Mouse (Mus musculus) brain, embryonic 14.5 days (tissue): ENCODE results near the gene Olah.

Experiments
- CTCF ChIP-seq: fragments of 200-500 bp; IDR thresholded peaks from 2 replicates; pipeline ENCODE4 v1.5.1; 2012; ENCODE audit warnings: inconsistent platforms, mild to moderate bottlenecking, moderate library complexity, borderline replicate concordance; ENCODE audit not compliant: insufficient read depth, insufficient read length; ENCODE audit errors: extremely low read depth
- POLR2A ChIP-seq: fragments of 200-500 bp; IDR thresholded peaks from 2 replicates; pipeline ENCODE4 v1.6.1; 2012; ENCODE audit warnings: mild to moderate bottlenecking, inconsistent platforms, borderline replicate concordance; ENCODE audit not compliant: poor library complexity, insufficient read depth, insufficient read length, severe bottlenecking; ENCODE audit errors: extremely low read depth

- TF ChIP-seq CTCF (no peak), POLR2A (no peak)
Observed at GRCm38 (mm10) chr2:3353160-3353559, 43.9 kb downstream of the Olah start.
